8 mouse cellular contexts compared by ENCODE assay signal in the genomic region with DNA sequence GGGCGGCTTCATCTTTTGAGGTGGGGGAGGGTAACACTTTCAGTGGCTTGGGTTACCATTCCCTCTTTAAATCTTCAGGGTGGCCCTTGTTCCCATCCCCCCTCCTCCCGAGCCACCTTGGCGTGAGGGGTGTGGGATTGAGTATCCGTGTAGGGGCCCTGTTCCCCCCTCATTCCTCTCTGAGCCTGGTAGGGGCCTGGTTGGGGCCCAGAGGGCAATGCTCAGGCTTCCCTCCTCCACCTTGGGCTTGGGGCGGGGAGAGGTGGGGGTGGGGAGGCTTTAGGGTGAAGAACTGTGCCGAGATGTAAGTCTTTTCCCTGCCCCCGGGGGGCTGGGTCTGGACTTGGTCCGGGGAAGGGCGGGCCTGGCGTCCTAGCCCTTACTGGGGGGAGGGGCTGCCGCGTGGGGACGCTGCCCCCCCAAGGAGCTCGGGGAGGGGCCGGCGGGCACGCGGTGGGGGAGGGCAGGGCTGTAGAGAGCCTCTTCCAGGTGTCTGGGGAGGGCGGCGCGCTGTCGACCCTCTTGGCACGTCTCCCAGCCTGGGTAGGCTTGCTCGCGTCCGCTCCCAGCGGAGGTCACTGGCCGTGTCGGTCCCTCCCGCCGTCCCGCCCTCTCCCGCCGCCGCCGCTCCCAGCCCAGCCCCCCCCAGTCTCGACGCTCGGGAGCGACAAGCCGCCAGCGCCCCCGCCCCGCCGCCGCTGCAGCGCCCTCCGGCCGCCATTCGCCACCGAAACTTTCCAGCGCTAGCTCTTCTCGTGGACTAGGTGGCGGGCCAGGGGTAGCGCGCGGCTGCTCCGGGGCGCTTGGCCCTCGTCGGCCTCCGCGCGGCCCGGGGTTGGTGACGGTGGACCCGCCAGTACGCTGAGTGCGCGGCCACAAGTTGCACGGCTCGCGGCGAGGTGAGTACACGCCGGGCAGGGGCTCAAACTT. TPM values are rescaled to one million over a fixed set of nuclear protein-coding genes. Genes with fewer than 3 reads are reported as not detected.
DNase-seq lines count a peak whose midpoint lies in the region; ATAC-seq and TF ChIP-seq lines count a peak whose summit lies in the region.

Gene Tbl1x (plus strand): TSS at position 643 of the 930 bp plus-strand sequence.

- peak within 1 kb of the TSS; percentile 51 for H3K4me2 ChIP-seq in forebrain, embryonic 15.5 days (replicated peaks)
- H3K4me2 ChIP-seq in lung, embryonic 15.5 days = peak within 1 kb of the TSS; percentile 56

- WGBS in forebrain, embryonic 15.5 days = 15% methylated on average over 55 of the region's 76 CpGs
- WGBS in lung, embryonic 15.5 days = 16% methylated on average over 56 of the region's 76 CpGs

- peak within 1 kb of the TSS; percentile 89 for H3K4me3 ChIP-seq in ES-Bruce4 (ENCODE audit: low read depth, low read length)
- H3K4me3 ChIP-seq in forebrain, embryonic 15.5 days = peak within 1 kb of the TSS; percentile 69
- H3K4me3 ChIP-seq in layer of hippocampus, adult 2 months = peak within 1 kb of the TSS; percentile 72
- peak within 1 kb of the TSS; percentile 65 for H3K4me3 ChIP-seq in lung, embryonic 15.5 days

- H3K27me3 ChIP-seq in ES-Bruce4 (ENCODE audit: control insufficient read depth, insufficient read depth, low read length, poor library complexity, severe bottlenecking) = no peaks in the 10 kb centered on the region
- no peaks in the 10 kb centered on the region for H3K27me3 ChIP-seq in forebrain, embryonic 15.5 days
- H3K27me3 ChIP-seq in lung, embryonic 15.5 days = no peaks in the 10 kb centered on the region

- DNase-seq in c-Kit-positive CD71-positive TER-119-positive erythroid progenitor cells, embryonic 14.5 days (ENCODE audit: low spot score) = peak; percentile 34
- DNase-seq in heart, postnatal 14 days = peak; percentile 78
- DNase-seq in layer of hippocampus, adult 2 months (ENCODE audit: low spot score in 2 of 2) = peak in 1 of 2 experiments; percentile 36
- peak; percentile 68 for DNase-seq in ovary, adult 18-20 months (ENCODE audit: low spot score)
- peak; percentile 62 for DNase-seq in thymus, postnatal 0 days (ENCODE audit: low spot score)

- no peaks in the 10 kb centered on the region for H3K9me3 ChIP-seq in ES-Bruce4 (replicated peaks; ENCODE audit: control insufficient read depth, insufficient read depth, low read length, poor library complexity, severe bottlenecking)
- H3K9me3 ChIP-seq in forebrain, embryonic 15.5 days = no peaks in the 10 kb centered on the region
- no peaks in the 10 kb centered on the region for H3K9me3 ChIP-seq in lung, embryonic 15.5 days

- peak within 1 kb of the TSS; percentile 84 for H3K27ac ChIP-seq in ES-Bruce4 (ENCODE audit: insufficient read depth, low read length)
- peak within 1 kb of the TSS; percentile 95 for H3K27ac ChIP-seq in forebrain, embryonic 15.5 days (replicated peaks)
- H3K27ac ChIP-seq in layer of hippocampus, adult 2 months = peak within 1 kb of the TSS; percentile 91
- H3K27ac ChIP-seq in lung, embryonic 15.5 days = peak within 1 kb of the TSS; percentile 97

- no peak for TF ChIP-seq CTCF in ES-Bruce4 (IDR thresholded peaks at IDR 0.05; ENCODE audit: low read depth, low read length)
- peak; percentile 54 for TF ChIP-seq CTCF in layer of hippocampus, adult 2 months (conservative IDR thresholded peaks at IDR 0.05)

- TF ChIP-seq POLR2A in ES-Bruce4 (IDR thresholded peaks at IDR 0.05; ENCODE audit: insufficient read depth, low read length) = no peak

- H3K36me3 ChIP-seq in ES-Bruce4 (ENCODE audit: control insufficient read depth, insufficient read depth, low read length, poor library complexity, severe bottlenecking) = no peaks in the 10 kb centered on the region
- H3K36me3 ChIP-seq in forebrain, embryonic 15.5 days = no peaks in the 10 kb centered on the region
- no peaks in the 10 kb centered on the region for H3K36me3 ChIP-seq in lung, embryonic 15.5 days

- peak; percentile 63 for ATAC-seq in forebrain, embryonic 15.5 days (replicated peaks)
- peak; percentile 89 for ATAC-seq in lung, embryonic 15.5 days (ENCODE audit: borderline replicate concordance, extremely low read depth, low FRiP score, low TSS enrichment)

- intact Hi-C loops in heart, postnatal 14 days (cut with DNase I) = loop anchor here (2.0 to 10.0 kb wide), 4 partner anchors 37 to 204 kb away; no protein-coding TSS in a partner anchor

- no peaks in the 10 kb centered on the region for H3K4me1 ChIP-seq in ES-Bruce4 (ENCODE audit: control insufficient read depth, insufficient read depth, low read length)
- H3K4me1 ChIP-seq in forebrain, embryonic 15.5 days = peaks cover 9% of the 10 kb centered on the region; the same call in 1 of the 2 replicates
- peaks cover 13% of the 10 kb centered on the region for H3K4me1 ChIP-seq in lung, embryonic 15.5 days

- TF ChIP-seq EP300 in ES-Bruce4 (IDR thresholded peaks at IDR 0.05; ENCODE audit: insufficient read depth, low read depth, low read length) = peak; percentile 59

- H3K9ac ChIP-seq in ES-Bruce4 (ENCODE audit: low read depth, poor library complexity, severe bottlenecking) = peak within 1 kb of the TSS; percentile 97
- peak within 1 kb of the TSS; percentile 64 for H3K9ac ChIP-seq in forebrain, embryonic 15.5 days (replicated peaks)
- H3K9ac ChIP-seq in lung, embryonic 15.5 days = peak within 1 kb of the TSS; percentile 75

RNA-seq across cellular contexts. Expression of gene Tbl1x, which starts in this region (rescaled TPM):
- 67.4 and 70.4 TPM in 2 replicates for polyA plus RNA-seq in ES-Bruce4 (2011; ENCODE audit: insufficient read depth, insufficient read length, low read depth, missing spikeins)
- polyA plus RNA-seq in forebrain, embryonic 15.5 days (2015; fragmentation: Nextera tagmentation; extraction: Ambion mirVana) = 54.0 and 56.0 TPM in 2 replicates
- total RNA-seq in heart, postnatal 14 days (2021) = 10 to 100 TPM; 42.4 to 43.0 TPM
- total RNA-seq in layer of hippocampus, adult 2 months (2021) = 10 to 100 TPM; 30.0 to 30.6 TPM
- polyA plus RNA-seq in lung, embryonic 15.5 days (2015; fragmentation: Nextera tagmentation; extraction: Ambion mirVana) = 71.3 and 72.4 TPM in 2 replicates
- polyA plus RNA-seq in thymus, postnatal 0 days (2015; fragmentation: Nextera tagmentation; extraction: Ambion mirVana) = 42.5 and 46.1 TPM in 2 replicates
